8 mouse cellular contexts compared by ENCODE assay signal in genomic region chr10:127522088-127522581, GRCm38 (mm10). TPM values are rescaled to one million over a fixed set of nuclear protein-coding genes. Genes with fewer than 3 reads are reported as not detected.
DNase-seq lines count a peak whose midpoint lies in the region; ATAC-seq and TF ChIP-seq lines count a peak whose summit lies in the region.

Shmt2 (minus strand) TSS chr10:127522444.

- H3K4me3 ChIP-seq in layer of hippocampus, adult 2 months = peak within 1 kb of the TSS; percentile 86
- peak within 1 kb of the TSS; percentile 56 for H3K4me3 ChIP-seq in lung, embryonic 14.5 days (ENCODE audit: low read depth, low read length)
- peak within 1 kb of the TSS; percentile 61 for H3K4me3 ChIP-seq in olfactory bulb, adult 2 months (ENCODE audit: insufficient read depth, low read depth, low read length)

- DNase-seq in Muller cell, postnatal 12 days (ENCODE audit: inconsistent ontology term) = peak; percentile 91
- peak; percentile 89 for DNase-seq in cerebellum, adult 8-10 months
- DNase-seq in forelimb bud, embryonic 11.5 days (ENCODE audit: low read depth, low spot score) = peak; percentile 97
- peak; percentile 88 for DNase-seq in heart, postnatal 4 days
- DNase-seq in layer of hippocampus, adult 2 months (ENCODE audit: low spot score in 2 of 2) = peak; percentile 81 to 85
- DNase-seq in lung, embryonic 14.5 days = peak; percentile 99
- DNase-seq in thymus, adult 18-20 months = peak; percentile 66 to 72

- WGBS in lung, embryonic 14.5 days = 0% methylated on average over 21 of the region's 21 CpGs
- WGBS in olfactory bulb, adult 2 months = under 1% methylated on average over 21 of the region's 21 CpGs

- peak within 1 kb of the TSS; percentile 59 for H3K9ac ChIP-seq in lung, embryonic 14.5 days

- peak within 1 kb of the TSS; percentile 96 for H3K4me2 ChIP-seq in lung, embryonic 14.5 days

- ATAC-seq in lung, embryonic 14.5 days (ENCODE audit: insufficient read depth) = peak; percentile 68

- no peak for TF ChIP-seq POLR2A in olfactory bulb, adult 2 months (IDR thresholded peaks at IDR 0.05; ENCODE audit: insufficient read depth, low read depth, low read length)

- peaks cover 12% of the 10 kb centered on the region; the same call in 1 of the 2 replicates for H3K4me1 ChIP-seq in lung, embryonic 14.5 days (ENCODE audit: insufficient read depth)
- H3K4me1 ChIP-seq in olfactory bulb, adult 2 months (ENCODE audit: control insufficient read depth, insufficient read depth, low read length) = peaks cover 35% of the 10 kb centered on the region

- no peaks in the 10 kb centered on the region for H3K9me3 ChIP-seq in lung, embryonic 14.5 days (ENCODE audit: low read depth, low read length)

- H3K36me3 ChIP-seq in lung, embryonic 14.5 days (ENCODE audit: insufficient read depth) = peaks cover 36% of the 10 kb centered on the region

- peak within 1 kb of the TSS; percentile 68 for H3K27ac ChIP-seq in layer of hippocampus, adult 2 months
- H3K27ac ChIP-seq in lung, embryonic 14.5 days (ENCODE audit: low read depth) = no peak within 1 kb of the TSS
- H3K27ac ChIP-seq in olfactory bulb, adult 2 months (ENCODE audit: insufficient read depth, low read depth, low read length) = no peak within 1 kb of the TSS

- peaks cover 38% of the 10 kb centered on the region for H3K27me3 ChIP-seq in lung, embryonic 14.5 days (ENCODE audit: insufficient read depth, low read length)

- no peak for TF ChIP-seq CTCF in layer of hippocampus, adult 2 months (conservative IDR thresholded peaks at IDR 0.05)
- no peak for TF ChIP-seq CTCF in lung, embryonic 14.5 days (IDR thresholded peaks at IDR 0.05; ENCODE audit: low read depth)
- no peak for TF ChIP-seq CTCF in olfactory bulb, adult 2 months (IDR thresholded peaks at IDR 0.05; ENCODE audit: insufficient read depth, low read depth, low read length)

RNA-seq across cellular contexts. Expression of gene Shmt2, which starts in this region (rescaled TPM):
- 10 to 100 TPM; 43.7 to 45.1 TPM for total RNA-seq in heart, postnatal 4 days (2021)
- total RNA-seq in layer of hippocampus, adult 2 months (2021) = 10 to 100 TPM; 25.4 to 27.6 TPM
- 99.6 and 101 TPM in 2 replicates for polyA plus RNA-seq in lung, embryonic 14.5 days (2014; fragmentation: Nextera tagmentation; extraction: Ambion mirVana)
- polyA plus RNA-seq in olfactory bulb, adult 2 months (2012; ENCODE audit: insufficient read depth, insufficient read length, low replicate concordance, missing spikeins) = not detected in 2 replicates
